Mouse (Mus musculus) retina, embryonic 14.5 days (tissue): ENCODE measurements at regions not wholly inside any gene's neighbourhood (a gene's known extent, or its start where the extent isn't known, plus 50 kb on each side); places are given as distances from the start of the nearest gene placed in this dataset.

Experiments
- DNase-seq: peaks from one replicate; pipeline ENCODE4 v3.0.0-alpha.2; 2015; ENCODE audit warnings: low spot score

GRCm38 (mm10) chr11:92354160-92354559, 743.7 kb upstream of the Car10 start:
- DNase-seq, result peak; percentile 19

- no peak for DNase-seq
These were observed 759.2 kb upstream of the Kif2b start for GRCm38 (mm10) chr11:92336545-92336944.

- no peak for DNase-seq
These were observed 757.9 kb upstream of the Kif2b start for GRCm38 (mm10) chr11:92335306-92335705.

- DNase-seq, result peak; percentile 16
These were observed 725.7 kb upstream of the Kif2b start for GRCm38 (mm10) chr11:92303052-92303451.
